Mouse (Mus musculus): ENCODE results near the gene Wdr70.
"Not testable (repeated sequence)": the region's sequence is repeated elsewhere in the genome, so short reads cannot be mapped to it uniquely, and the experiment has no call there.

DNA sequence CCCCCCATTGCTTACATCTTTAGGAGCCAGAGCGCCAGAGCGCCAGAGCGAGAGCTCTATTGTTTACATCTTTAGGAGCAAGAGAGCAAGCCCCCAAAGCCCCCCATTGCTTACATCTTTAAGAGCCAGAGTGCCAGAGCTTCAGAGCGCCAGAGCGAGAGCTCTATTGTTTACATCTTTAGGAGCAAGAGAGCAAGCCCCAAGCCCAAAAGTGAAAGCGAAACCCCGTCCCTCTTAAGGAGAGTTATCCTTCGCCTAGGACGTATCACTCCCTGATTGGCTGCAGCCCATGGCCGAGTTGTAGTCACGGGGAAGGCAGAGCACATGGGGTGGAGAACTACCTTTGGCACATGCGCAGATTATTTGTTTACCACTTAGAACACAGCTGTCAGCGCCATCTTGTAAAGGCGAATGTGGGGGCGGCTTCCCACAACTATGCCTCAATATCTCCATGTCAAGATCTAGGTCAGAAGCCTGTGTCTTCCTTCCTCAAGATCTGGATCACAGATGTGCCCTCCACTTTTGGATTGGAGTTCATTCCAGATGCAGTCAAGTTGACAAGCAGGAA, 3.0 kb upstream of the Wdr70 start:
- TF ChIP-seq CTCF (conservative IDR thresholded peaks at IDR 0.05; ENCODE audit: insufficient read depth, insufficient read length, low read depth, low read length); POLR2A (IDR thresholded peaks at IDR 0.05; ENCODE audit: low read depth, low read length): not testable (repeated sequence)
